Mouse (Mus musculus) liver, postnatal 0 days (tissue): ENCODE measurements around the gene Nrxn2.

ENCODE experiments used
- CTCF ChIP-seq: sonication (generic); IDR thresholded peaks from 2 replicates; pipeline ENCODE4 v1.5.1; 2016; ENCODE audit warnings: antibody characterized with exemption, low read depth
- EP300 ChIP-seq: IDR thresholded peaks from 2 replicates; pipeline ENCODE4 v1.6.1; 2016; ENCODE audit warnings: antibody characterized with exemption, low read depth, mild to moderate bottlenecking

DNA sequence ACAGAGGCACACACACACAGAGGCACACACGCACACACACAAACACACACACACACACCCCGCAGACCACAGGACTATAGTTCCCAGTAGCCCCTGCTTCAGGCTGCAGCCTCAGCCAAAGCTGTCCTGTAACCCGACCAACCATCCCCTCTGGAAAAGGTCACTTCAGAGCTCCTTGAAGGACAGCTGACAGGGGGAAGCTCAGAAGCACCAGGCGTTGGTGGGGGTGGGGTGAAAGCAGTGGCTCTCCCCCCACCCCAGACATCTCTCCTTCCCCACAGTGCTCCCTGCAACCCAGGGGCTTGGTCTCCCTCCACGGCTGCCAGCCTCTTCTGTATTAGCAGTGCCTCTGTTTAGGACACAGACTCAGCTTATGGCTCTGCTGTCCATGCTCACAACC is 35.1 kb upstream of the Nrxn2 start:
- TF ChIP-seq EP300, result no peak
- no peak for TF ChIP-seq CTCF
